Comparison of ENCODE assay signal across 8 mouse cellular contexts in genomic region chr9:66591851-66592645, GRCm38 (mm10). TPM values are rescaled to one million over a fixed set of nuclear protein-coding genes. Genes with fewer than 3 reads are reported as not detected.
DNase-seq lines count a peak whose midpoint lies in the region; ATAC-seq lines count a peak whose summit lies in the region.

No protein-coding gene starts in this region.

- peak overlapping the region; percentile 99 for H3K9ac ChIP-seq in limb, embryonic 11.5 days (ENCODE audit: low read length)
- peak overlapping the region; percentile 94 for H3K9ac ChIP-seq in midbrain, embryonic 16.5 days (ENCODE audit: low read depth, low read length)
- H3K9ac ChIP-seq in stomach, embryonic 16.5 days (ENCODE audit: low read length), result peak overlapping the region; percentile 97

- WGBS in limb, embryonic 11.5 days, result under 1% methylated on average over 79 of the region's 83 CpGs
- WGBS in midbrain, embryonic 16.5 days, result under 1% methylated on average over 40 of the region's 83 CpGs
- WGBS in stomach, embryonic 16.5 days, result under 1% methylated on average over 50 of the region's 83 CpGs

- peak; percentile 14; the same call in 1 of the 2 replicates for ATAC-seq in limb, embryonic 11.5 days (ENCODE audit: insufficient number of reproducible peaks, low FRiP score, low TSS enrichment, low read depth)
- ATAC-seq in midbrain, embryonic 16.5 days, result peak; percentile 47
- ATAC-seq in stomach, embryonic 16.5 days (ENCODE audit: insufficient read depth, low FRiP score), result peak; percentile 54

- peak overlapping the region; percentile 48 for H3K4me2 ChIP-seq in limb, embryonic 11.5 days (ENCODE audit: low read depth, severe bottlenecking)
- peak overlapping the region; percentile 76 for H3K4me2 ChIP-seq in midbrain, embryonic 16.5 days (ENCODE audit: low read length)
- H3K4me2 ChIP-seq in stomach, embryonic 16.5 days (ENCODE audit: low read depth, low read length), result peak overlapping the region; percentile 70

- DNase-seq in adrenal gland, adult (ENCODE audit: inconsistent age in 2 of 2, low spot score in 1 of 2), result peak; percentile 55 to 84
- DNase-seq in adrenal gland, postnatal 4 days (ENCODE audit: low spot score in 2 of 2), result no peak
- peak; percentile 31 for DNase-seq in adrenal gland, adult 8-10 months
- DNase-seq in heart, postnatal 14 days, result peak; percentile 60 to 64
- peak; percentile 70 for DNase-seq in limb, embryonic 11.5 days (ENCODE audit: low spot score)

- peaks cover 32% of the 10 kb centered on the region for H3K4me1 ChIP-seq in erythroblast, embryonic 14.5 days (ENCODE audit: control insufficient read depth)
- H3K4me1 ChIP-seq in limb, embryonic 11.5 days (ENCODE audit: control insufficient read depth, insufficient read depth, low read length), result peaks cover 34% of the 10 kb centered on the region
- H3K4me1 ChIP-seq in midbrain, embryonic 16.5 days (ENCODE audit: control insufficient read depth, insufficient read depth, low read length), result peaks cover 21% of the 10 kb centered on the region
- H3K4me1 ChIP-seq in stomach, embryonic 16.5 days (ENCODE audit: control insufficient read depth, insufficient read depth, low read length), result peaks cover 30% of the 10 kb centered on the region

- H3K4me3 ChIP-seq in erythroblast, embryonic 14.5 days (replicated peaks), result peak overlapping the region; percentile 94
- peak overlapping the region; percentile 88 for H3K4me3 ChIP-seq in limb, embryonic 11.5 days (ENCODE audit: low read depth, low read length)
- peak overlapping the region; percentile 93 for H3K4me3 ChIP-seq in midbrain, embryonic 16.5 days (ENCODE audit: low read depth, low read length)
- H3K4me3 ChIP-seq in stomach, embryonic 16.5 days (replicated peaks; ENCODE audit: low read length), result peak overlapping the region; percentile 96

- H3K9me3 ChIP-seq in erythroblast, embryonic 14.5 days (ENCODE audit: control insufficient read depth, low read length), result no peaks in the 10 kb centered on the region
- H3K9me3 ChIP-seq in limb, embryonic 11.5 days (ENCODE audit: control insufficient read depth, low read length), result no peaks in the 10 kb centered on the region
- H3K9me3 ChIP-seq in midbrain, embryonic 16.5 days (replicated peaks; ENCODE audit: control insufficient read depth, low read length, poor library complexity, severe bottlenecking), result no peaks in the 10 kb centered on the region
- H3K9me3 ChIP-seq in stomach, embryonic 16.5 days (replicated peaks; ENCODE audit: control insufficient read depth, low read length), result no peaks in the 10 kb centered on the region

- H3K36me3 ChIP-seq in erythroblast, embryonic 14.5 days (ENCODE audit: control insufficient read depth), result no peaks in the 10 kb centered on the region
- no peaks in the 10 kb centered on the region for H3K36me3 ChIP-seq in limb, embryonic 11.5 days (ENCODE audit: control insufficient read depth, insufficient read depth, low read length)
- H3K36me3 ChIP-seq in midbrain, embryonic 16.5 days (ENCODE audit: control insufficient read depth, insufficient read depth, low read length), result no peaks in the 10 kb centered on the region
- no peaks in the 10 kb centered on the region for H3K36me3 ChIP-seq in stomach, embryonic 16.5 days (ENCODE audit: control insufficient read depth, insufficient read depth, low read length)

- intact Hi-C loops in heart, postnatal 14 days (cut with DNase I), result loop anchor here (2.0 to 10.0 kb wide), 2 partner anchors 77 to 767 kb away; partner anchors contain the start of genes Fbxl22 and Zfp609

- peaks cover 8% of the 10 kb centered on the region for H3K27me3 ChIP-seq in erythroblast, embryonic 14.5 days (ENCODE audit: control insufficient read depth)
- H3K27me3 ChIP-seq in limb, embryonic 11.5 days (ENCODE audit: control insufficient read depth, insufficient read depth, low read length), result no peaks in the 10 kb centered on the region
- peaks cover 4% of the 10 kb centered on the region; the same call in 1 of the 2 replicates for H3K27me3 ChIP-seq in midbrain, embryonic 16.5 days (ENCODE audit: control insufficient read depth, insufficient read depth, low read depth, low read length)
- no peaks in the 10 kb centered on the region for H3K27me3 ChIP-seq in stomach, embryonic 16.5 days (ENCODE audit: control insufficient read depth, insufficient read depth, low read length)

- H3K27ac ChIP-seq in limb, embryonic 11.5 days (replicated peaks; ENCODE audit: low read depth, low read length), result peak overlapping the region; percentile 93
- H3K27ac ChIP-seq in midbrain, embryonic 16.5 days (ENCODE audit: low read length), result peak overlapping the region; percentile 88
- peak overlapping the region; percentile 98 for H3K27ac ChIP-seq in stomach, embryonic 16.5 days (ENCODE audit: low read length)

RNA-seq across cellular contexts. Expression of gene Usp3, which starts 0.9 kb away (rescaled TPM):
- total RNA-seq in adrenal gland, postnatal 4 days (2021), result 10 to 100 TPM; 60.0 to 71.8 TPM
- total RNA-seq in adrenal gland, adult 8-10 months (2022), result 10 to 100 TPM; 37.2 to 53.7 (median 45.7) TPM
- 0.30 and 0.53 TPM in 2 replicates for polyA plus RNA-seq in erythroblast, embryonic 14.5 days (2012)
- 10 to 100 TPM; 29.5 to 29.7 TPM for total RNA-seq in heart, postnatal 14 days (2021)
- 90.9 and 102 TPM in 2 replicates for polyA plus RNA-seq in limb, embryonic 11.5 days (2014; fragmentation: Nextera tagmentation; extraction: Ambion mirVana)
- polyA plus RNA-seq in midbrain, embryonic 16.5 days (2015; fragmentation: Nextera tagmentation; extraction: Ambion mirVana), result 43.5 and 62.6 TPM in 2 replicates
- polyA plus RNA-seq in stomach, embryonic 16.5 days (2015; fragmentation: Nextera tagmentation; extraction: Ambion mirVana), result 54.5 and 65.1 TPM in 2 replicates

Comparison
In these comparisons a context has a peak if more than half of its experiments do, and no peak if none do; other contexts are left out.
1. DNase-seq: peak in adrenal gland, adult (2 of 2), adrenal gland, adult 8-10 months (single experiment), heart, postnatal 14 days (2 of 2) and limb, embryonic 11.5 days (single experiment); none in adrenal gland, postnatal 4 days (0 of 2).
2. RNA of gene Usp3, which starts 0.9 kb away (polyA plus RNA-seq): 90.9 to 102 TPM in limb, embryonic 11.5 days, 54.5 to 65.1 TPM in stomach, embryonic 16.5 days and 43.5 to 62.6 TPM in midbrain, embryonic 16.5 days; 0.30 to 0.53 TPM in erythroblast, embryonic 14.5 days; every median in the first group is over 10 times any median in the second.
3. Peak in every context shown above with its lines, with median percentiles within 50 percentile points of each other: H3K4me3 ChIP-seq, ATAC-seq, H3K27ac ChIP-seq, H3K4me2 ChIP-seq and H3K9ac ChIP-seq.